Mouse (Mus musculus) v-Abl transformed pro-B cells (cell line): Measurements from ENCODE around the gene Tenm4.

ENCODE experiments used
- in situ Hi-C, 2 experiments: fragments of 400-800 bp; cut with MboI; formaldehyde crosslinking; loops; one replicate each; pipeline ENCODE4 v1.15.1; 2025; ENCODE audit not compliant: unreplicated experiment in 2 of 2

Tenm4 gene

DNA sequence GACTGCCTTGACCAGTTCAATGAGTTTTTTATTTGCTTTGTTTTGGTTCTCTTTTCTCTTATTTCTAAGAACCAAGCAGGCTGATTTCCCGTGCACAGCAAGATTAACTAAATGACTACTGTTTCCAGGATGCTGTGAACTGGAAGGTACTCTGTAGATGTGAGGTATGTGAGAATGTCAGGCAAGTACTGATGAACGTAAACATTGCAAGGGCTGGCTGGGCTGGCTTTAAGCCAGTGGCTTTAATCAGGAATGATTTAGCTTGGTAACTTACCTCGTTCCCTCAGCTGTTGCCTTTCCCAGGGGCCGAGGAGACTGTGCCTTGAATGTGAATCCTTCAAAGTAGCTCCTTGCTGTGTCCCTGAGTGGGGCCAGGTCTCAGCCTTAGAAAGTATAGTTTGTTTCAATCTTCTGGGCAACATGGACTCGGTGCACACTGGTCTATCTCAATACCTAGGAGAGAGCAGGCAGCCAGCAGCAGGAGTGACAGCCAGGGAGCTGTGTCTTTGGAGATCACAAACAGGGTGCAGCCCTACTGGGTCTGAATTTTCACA, 134.4 kb downstream of the Tenm4 start:
- in situ Hi-C loops, result no loop called here

DNA sequence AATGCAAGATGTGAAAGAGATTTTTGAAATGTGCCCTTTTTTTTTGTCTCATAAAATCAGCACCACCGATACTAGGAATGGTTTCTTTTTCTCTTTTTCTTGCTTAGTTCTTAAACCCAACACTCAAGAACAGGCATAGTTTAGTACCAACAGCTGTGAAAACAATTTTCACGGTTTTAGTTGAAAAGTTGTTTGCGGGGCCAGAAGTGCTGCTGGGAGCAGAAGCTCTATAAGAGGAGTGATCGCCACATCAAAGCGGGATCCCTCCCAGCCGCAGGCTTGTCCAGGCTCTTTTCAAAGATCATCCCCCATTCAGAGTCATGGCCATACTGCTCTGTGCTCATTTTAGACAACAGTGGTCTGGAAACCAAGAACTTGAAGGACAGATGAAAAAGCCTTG, 137.1 kb downstream of the Tenm4 start:
- in situ Hi-C loops, result no loop called here

DNA sequence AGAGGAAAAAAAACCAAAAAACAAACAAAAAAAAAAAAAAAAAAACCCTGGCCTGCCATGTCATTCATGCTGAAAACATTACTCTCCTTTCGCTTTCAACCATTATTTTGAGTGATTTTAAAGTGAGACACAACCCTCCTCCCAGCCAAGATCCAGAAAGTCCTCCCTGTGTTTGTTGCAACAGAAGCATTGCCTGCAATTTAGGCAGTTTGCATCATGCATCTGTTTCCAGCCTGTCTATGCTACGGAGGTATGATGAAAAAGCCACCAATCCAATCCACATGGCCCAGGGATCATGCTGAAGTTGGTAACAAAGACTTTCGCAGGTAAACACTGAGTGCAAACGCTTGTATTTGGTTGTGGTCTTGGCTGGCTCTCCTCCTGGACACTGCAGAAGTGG, 158.3 kb downstream of the Tenm4 start:
- in situ Hi-C loops, result no loop called here

DNA sequence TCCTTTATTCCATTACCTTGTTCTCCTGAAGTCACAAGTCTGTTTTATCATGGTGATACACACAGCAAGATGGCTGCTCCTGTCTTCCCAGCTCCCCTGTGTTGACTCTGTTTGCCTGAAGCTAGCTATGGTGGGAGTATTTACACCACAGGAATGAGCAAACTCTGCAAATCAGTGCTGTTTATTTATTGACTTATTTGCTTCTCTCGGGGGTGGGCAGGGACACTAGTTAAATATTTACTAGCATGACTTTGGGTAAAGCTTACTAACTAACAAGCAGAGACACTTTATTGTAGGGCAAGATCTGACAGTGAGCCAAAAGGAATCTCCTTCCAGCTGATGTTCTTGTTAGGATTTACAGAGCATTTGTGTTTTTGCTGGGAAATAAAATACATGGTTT, 160.1 kb downstream of the Tenm4 start:
- in situ Hi-C loops, result no loop called here

DNA sequence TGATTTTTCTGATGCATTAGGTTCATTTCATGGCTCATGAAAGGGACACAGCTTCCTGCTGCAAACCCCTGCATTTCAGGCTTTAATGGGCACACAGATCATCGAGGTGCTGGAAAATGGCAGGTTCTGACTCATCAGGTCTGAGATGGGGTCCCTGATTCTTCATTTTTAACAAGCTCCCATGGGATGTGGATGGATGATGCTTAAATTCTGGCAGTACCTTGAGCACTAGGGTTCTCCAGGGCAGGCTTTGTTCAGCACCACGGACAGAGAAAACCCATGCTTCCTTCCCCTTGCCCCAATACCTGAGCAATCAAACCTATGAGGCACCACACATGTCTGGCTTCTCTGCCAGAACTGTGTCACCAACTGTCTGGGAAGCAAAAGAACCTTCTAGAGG, 163.3 kb downstream of the Tenm4 start:
- in situ Hi-C loops, result no loop called here

DNA sequence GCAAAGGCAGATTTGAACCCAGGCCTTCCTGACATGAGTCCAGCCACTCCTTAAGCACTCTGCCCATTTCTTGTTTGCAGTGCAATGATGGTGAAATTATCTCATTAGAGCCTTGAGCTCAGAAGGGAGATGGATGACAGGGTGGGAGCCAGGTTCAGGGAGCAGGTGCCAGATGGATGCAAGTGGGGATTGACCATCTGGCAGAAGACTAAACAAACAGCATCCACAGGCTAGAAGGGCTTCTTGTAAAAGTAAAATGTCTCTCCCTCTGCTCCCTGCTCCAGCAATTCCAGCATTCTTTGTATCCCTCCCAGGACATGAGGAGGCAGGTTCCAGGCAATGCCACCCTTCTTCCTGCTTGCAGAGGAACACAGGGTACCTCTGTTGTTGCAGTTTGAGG, 165.3 kb downstream of the Tenm4 start:
- in situ Hi-C loops, result no loop called here

DNA sequence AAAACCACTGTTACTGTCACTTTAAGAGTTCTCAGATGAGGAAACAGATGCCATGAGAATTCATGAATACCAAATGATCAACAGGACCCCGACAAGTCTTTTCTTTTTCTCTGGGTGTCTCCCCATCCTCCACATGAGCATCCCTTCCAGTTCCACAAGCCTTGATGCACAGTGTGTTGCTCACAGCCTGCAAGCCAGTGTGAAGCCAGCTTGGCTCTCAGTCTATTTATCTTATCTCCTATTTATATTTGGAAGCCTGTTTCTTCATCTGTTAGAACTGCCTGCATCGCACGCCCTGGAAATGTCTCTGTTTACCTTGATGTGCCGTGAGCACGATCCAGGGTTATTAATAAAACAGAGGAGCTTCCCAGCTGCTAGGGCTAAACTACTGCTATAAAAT, 169.8 kb downstream of the Tenm4 start:
- in situ Hi-C loops, result no loop called here

DNA sequence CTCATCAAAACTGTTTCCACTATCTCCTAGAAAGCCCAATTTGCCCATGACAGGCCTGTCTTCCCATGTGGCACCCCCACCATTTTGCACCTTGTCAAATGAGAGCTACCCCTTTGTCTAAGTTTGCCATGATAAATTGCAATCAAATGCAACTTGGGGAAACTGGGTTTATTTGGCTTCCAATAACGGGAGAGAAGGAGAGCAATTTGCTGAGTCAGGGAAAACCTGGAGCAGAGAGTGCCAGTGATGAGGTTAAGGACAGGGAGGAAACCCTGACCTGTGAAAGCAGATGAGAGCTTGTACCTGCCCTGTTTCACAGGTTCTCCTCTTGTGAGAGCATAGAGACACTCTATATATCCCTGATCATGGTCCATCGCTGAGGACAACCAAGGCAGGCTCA, 170.4 kb downstream of the Tenm4 start:
- in situ Hi-C loops, result no loop called here

DNA sequence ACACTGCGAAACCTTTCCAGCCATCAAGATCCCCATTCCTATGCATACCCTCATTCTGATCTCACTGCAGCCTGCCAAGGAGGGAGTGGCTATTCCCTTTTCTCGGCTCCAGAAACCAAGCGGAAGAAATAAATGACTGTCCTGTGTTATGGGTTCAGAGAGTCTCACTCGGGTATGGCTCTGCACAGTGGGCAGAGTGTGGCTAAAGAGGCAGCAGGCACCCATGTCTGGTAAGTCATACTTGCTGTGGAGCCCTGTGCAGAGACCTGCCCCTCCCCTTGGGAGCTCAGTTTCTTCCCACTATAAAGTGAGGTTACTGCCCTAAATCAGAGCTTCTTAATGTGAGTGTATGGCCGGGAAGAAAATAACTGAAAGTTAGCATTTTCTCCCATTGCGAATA, 171.9 kb downstream of the Tenm4 start:
- in situ Hi-C loops, result no loop called here

DNA sequence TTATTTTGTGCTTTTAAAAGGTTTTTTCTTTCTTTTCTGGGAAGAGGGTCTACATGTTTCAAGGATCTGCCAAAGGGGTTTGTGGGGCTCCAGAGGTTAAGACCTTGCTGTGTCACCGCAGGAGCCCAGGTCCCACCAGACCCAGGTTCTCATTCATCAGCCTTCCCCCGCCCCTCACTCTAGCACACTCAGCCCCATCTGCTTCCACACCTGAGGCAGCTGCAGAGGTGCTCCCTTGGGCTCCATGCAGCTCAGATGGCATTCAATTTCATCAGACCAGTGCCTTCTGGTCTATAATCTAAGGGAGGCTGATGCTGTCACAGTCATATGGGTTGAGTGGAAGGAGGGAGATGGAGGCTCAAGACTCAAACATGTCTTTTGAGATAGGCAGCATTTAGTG, 172.6 kb downstream of the Tenm4 start:
- in situ Hi-C loops, result no loop called here

DNA sequence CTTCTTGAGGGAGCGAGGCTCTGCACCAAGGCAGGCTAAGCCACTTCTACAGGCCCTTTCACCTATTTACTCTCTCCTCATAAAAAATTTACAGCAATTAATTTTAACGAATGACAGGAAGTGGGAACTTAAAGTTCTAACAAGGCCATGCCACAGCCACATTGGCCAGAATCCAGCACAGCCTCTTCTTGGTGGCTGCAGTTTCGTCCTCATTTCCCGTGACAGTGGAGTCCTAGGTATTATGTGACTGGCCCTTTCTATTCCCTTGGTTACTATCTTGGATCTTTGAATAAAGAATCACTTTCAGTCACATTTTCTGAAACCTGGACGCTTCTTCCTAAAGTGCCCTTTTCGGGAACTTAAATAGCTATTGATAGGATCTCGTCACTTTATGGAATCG, 181.6 kb downstream of the Tenm4 start:
- in situ Hi-C loops, result no loop called here

DNA sequence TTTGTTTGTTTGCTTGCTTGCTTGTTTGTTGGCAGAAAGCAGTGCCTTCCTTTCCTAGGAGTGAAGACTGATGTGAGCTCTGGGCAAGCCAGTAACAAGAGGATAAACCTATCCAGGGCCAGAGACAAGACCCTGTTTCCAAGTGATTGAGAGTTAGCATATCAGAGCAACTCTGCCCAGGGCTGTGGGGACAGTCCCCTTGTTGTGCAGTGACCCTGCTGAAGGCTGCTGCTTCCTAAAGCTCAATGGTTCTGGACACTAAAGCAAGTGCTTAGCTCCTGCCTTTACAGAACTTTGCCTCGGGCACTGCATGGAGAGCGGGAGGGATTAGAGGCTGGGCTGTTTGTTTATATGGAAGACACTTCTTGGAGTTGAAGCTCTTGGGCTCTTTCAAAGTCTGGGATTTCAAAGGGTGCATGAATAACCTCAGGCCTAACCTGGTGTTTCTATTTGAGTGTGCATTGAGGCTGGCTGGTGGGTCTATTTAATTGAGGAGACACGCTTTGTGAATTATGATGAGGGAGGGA, 185.3 kb downstream of the Tenm4 start:
- in situ Hi-C loops, result no loop called here

DNA sequence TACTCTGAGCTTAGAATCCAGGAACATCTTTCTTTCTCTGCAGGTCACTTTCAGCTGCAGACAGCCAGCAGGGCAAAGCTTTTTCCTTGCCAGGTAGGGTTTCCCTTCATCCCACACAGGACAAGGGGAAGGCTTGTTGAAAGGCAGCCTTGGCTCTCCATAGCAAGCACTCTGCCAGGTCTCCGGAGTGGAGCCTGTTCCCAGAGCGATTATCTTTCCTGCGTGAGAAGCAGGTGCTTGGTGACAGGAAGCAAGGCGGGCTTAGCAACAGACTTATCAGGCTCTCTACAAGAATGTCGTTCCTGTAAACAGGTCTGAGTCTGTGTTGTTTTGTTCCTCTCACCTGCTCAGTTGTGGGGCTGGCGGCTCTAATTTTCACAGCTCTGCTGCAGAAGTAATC, 186.5 kb downstream of the Tenm4 start:
- in situ Hi-C loops, result no loop called here

DNA sequence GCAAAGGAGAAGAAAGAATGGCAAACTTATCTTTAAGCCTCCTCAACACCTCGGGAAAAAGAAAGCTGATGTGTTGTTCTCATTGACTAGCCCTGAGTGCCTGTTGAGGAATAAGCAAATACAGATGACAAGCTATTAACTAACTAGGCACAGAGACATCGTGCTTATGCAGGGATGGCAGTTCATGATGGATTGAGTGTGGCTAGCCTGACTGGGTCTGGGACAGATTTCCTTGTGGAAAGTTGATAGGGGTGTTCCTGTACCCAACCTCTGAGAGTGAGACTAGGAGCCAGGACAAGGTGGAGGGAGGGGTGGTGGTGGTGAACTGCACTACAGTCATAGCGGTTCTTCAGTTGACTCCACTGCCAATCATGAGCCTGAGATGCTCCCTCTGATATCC, 192.3 kb downstream of the Tenm4 start:
- in situ Hi-C loops, result no loop called here

DNA sequence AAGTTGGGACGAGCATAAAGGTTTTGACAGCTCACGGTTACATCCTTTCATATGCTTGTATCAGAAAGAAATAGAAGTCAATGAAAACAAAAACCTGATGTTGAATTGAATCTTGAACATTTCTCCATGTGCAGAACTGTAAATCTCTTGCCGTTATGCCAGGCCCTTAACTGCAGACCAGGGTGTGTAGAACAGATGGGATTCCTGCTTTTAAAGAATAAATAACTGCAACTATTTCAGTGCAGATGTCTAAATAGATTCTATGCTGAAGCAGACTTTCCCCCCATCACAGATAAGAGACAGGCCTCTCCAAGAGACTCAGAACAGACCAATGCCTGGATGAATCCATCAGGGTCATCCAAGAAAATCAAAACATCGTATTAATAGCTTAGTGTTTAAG, 198.9 kb downstream of the Tenm4 start:
- in situ Hi-C loops, result no loop called here

DNA sequence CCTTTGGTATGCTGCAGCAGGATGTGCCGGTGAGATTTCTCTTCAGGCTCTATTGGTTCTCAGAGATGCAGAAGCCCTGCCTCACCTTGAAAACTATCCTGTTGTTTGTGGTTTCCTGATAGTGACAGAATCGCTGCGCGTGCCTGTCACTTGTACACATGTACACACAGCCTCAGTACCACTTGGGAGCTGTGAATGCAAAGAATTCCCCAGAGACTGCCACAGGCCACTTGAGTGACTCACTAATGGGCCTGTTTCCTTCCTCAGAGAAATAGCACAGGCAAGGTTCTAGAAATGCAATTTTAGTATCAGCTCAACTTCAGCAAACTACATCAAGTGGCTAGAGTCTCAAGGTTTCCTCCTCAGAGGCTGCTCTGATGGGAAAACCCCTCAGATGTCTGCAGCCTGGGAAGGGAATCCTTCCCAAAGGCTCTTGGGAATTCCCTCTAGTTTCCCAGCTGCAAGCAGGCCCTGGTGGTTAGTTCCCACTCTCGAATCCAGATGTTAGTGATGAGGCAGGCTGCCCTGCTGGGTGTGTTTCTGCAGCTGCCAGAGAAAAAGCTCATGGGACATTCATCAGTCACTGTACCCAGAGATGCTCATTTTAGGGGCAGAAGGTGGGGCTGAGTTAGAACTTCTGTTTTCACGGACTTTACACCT, 203.1 kb downstream of the Tenm4 start:
- in situ Hi-C loops, result no loop called here

DNA sequence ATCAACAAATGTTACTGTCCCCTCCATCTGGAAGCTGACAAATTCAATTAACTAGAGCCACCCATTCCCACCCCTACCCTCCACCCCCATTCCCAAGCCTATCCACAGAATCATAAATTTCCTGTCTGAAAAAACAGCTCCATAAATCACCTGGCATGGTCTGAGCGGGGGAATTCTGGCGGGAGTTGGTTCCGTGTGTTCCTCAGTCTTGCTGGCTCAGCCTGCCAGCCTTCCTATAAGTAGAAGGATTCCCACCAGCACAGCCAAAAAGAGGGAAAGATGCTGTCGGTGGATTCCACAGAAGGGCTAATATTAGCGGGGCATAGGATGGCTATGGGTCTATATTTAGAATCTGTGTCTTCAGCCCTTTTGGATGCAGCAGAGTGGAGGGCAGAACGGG, 204.5 kb downstream of the Tenm4 start:
- in situ Hi-C loops, result no loop called here

DNA sequence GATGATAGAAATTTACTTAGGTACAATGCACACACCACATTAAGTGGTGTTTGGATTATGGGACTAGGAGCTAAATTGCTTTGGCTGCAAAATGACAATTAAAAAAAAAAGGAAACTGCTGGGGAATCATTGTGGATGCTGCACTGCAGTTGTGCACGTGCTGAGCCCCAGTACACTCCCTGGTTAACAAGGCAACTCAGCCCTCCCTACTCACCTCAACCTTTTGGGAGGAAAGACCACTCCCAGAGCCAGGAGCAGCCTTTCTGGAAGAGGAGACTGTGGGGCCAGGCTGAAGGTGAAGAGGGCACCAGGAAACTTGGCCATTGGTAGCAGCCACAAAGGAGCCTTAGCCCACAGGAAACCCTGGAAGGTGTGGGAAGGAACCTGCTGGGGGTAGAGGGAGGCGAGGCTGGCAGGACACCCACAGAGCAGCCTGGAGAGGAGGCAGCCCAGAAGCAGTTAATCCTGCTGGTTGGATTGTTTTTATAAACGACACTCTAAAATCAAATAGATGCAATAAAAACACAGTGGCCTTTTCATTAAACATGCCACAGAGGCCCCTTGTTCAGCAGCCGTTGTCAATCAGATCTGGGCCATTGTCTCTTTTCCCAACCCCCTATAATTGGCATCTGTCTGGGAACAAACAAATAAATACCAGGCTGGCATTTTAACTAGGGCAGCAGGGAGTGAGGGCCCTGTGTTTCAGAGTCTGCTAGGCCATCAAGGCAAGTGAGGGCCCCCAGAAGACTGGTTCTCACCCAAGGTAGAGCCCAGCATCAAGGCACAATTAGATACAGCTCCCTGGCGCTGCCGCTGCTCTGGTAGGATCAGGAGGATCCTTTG, 212.9 kb downstream of the Tenm4 start:
- in situ Hi-C loops, result no loop called here

DNA sequence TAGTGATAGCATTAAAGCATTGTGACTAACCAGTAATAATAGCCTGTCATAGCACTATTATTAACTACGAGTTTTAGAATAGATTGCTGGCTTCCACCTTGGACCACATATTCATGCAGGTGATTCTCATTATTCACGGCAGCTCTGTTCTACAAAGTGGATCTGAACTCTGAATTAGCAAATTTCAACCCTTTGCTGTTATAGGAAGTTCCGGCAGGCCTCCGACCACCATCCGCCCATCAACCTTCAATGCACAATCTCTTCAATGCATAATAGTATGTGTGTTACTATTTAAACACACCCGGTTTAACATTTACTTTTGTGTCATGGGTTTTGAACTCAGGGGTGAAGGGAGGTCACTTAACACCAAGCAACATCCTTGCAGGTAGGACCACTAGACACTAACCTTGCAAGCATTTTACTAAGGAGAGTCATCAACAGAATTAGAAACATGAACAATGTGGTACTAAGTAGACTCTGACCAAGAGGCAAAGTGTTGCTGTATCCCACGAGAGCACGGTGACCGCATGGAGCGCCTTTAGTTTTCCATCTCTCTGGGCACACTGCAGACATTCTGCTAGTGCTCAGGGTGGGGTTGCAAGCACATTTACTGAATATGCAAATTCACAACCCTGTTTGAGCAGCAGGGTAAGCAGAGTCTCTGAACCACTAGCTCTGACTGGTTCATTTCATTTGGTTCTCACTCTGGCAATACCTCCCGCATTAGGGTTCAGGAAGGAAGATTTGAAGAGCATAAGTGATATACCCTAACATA, 213.9 kb downstream of the Tenm4 start:
- in situ Hi-C loops, result no loop called here

DNA sequence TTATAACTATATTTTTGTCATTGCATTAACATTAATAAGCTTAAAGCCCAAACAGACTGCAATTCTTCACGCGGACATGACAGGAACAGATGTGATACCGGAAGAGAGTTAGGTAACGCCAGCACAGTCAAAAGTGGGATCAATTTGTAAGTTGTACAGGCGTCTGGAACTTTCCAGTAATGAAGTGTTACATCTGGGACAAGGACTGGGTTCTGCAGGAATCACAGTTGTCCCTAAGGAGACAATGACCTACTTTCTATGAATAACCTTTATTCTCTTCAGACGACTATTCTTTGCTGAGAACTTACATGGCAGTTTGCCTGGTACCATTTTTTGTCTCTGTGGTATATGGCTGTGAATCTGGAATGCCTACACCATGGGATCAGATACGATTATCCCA, 214.8 kb downstream of the Tenm4 start:
- in situ Hi-C loops, result no loop called here

DNA sequence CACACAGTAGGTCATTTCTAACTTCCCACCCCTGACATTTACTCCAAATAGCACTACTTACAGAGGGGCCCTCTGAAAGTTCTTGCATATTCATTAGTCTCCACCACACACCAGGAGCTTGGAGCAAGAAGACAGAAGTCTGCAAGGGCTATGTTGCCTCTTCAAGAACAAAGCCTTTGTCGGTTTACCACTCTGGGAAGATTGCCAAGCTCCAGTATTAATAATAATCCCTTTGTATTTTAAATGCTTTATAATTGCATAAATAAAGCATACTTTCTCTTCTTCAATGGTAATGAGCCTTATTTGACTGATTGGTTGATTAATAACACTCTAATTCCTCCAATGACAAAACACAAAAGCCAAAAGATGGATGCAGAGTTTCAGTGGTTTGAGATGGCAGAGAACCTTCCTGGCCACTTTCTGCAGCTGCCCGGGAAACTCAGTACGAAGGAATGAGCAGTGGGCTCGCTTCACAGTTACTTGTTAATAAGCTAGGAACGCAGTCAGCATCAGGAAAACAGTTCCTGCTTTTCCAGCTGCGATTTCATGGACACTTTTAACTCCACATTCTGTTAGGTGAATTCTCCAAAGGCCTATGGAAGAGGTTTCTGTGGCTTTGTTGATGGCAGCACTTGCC, 219.1 kb downstream of the Tenm4 start:
- in situ Hi-C loops, result no loop called here
